Mouse (Mus musculus) layer of hippocampus, adult 9-10 months (tissue): Measurements from ENCODE around the gene Sh3rf1.

Experiments used
- DNase-seq: peaks from one replicate; pipeline ENCODE4 v3.0.0; 2022; ENCODE audit warnings: low spot score

Gene Sh3rf1

GRCm38 (mm10) chr8:61286795-61287385 is 63.2 kb downstream of the Sh3rf1 start:
- no peak for DNase-seq

GRCm38 (mm10) chr8:61288006-61288566 is 64.4 kb downstream of the Sh3rf1 start:
- no peak for DNase-seq

GRCm38 (mm10) chr8:61288676-61289075 is 65.0 kb downstream of the Sh3rf1 start:
- DNase-seq = no peak

- no peak for DNase-seq
Measured at GRCm38 (mm10) chr8:61295040-61295439, 71.4 kb downstream of the Sh3rf1 start.

- no peak for DNase-seq
Measured at GRCm38 (mm10) chr8:61295441-61295840, 71.8 kb downstream of the Sh3rf1 start.

GRCm38 (mm10) chr8:61298828-61299227 is 75.2 kb downstream of the Sh3rf1 start:
- no peak for DNase-seq

GRCm38 (mm10) chr8:61301298-61302028 is 77.8 kb downstream of the Sh3rf1 start:
- no peak for DNase-seq

- DNase-seq = no peak
Measured at GRCm38 (mm10) chr8:61302029-61302368, 78.3 kb downstream of the Sh3rf1 start.

GRCm38 (mm10) chr8:61305451-61306070 is 81.9 kb downstream of the Sh3rf1 start:
- no peak for DNase-seq

GRCm38 (mm10) chr8:61306501-61307112 is 82.9 kb downstream of the Sh3rf1 start:
- DNase-seq = no peak

- no peak for DNase-seq
Measured at GRCm38 (mm10) chr8:61308896-61309295, 85.2 kb downstream of the Sh3rf1 start.

- no peak for DNase-seq
Measured at GRCm38 (mm10) chr8:61309530-61310402, 86.1 kb downstream of the Sh3rf1 start.

- no peak for DNase-seq
Measured at GRCm38 (mm10) chr8:61310403-61310871, 86.8 kb downstream of the Sh3rf1 start.

- DNase-seq = no peak
Measured at GRCm38 (mm10) chr8:61313016-61313415, 89.3 kb downstream of the Sh3rf1 start.

- no peak for DNase-seq
Measured at GRCm38 (mm10) chr8:61316012-61316767, 92.5 kb downstream of the Sh3rf1 start.

- no peak for DNase-seq
Measured at GRCm38 (mm10) chr8:61316813-61317534, 93.3 kb downstream of the Sh3rf1 start.

- DNase-seq = no peak
Measured at GRCm38 (mm10) chr8:61317535-61318136, 94.0 kb downstream of the Sh3rf1 start.

- DNase-seq = no peak
Measured at GRCm38 (mm10) chr8:61321216-61321615, 97.5 kb downstream of the Sh3rf1 start.

GRCm38 (mm10) chr8:61321780-61322179 is 98.1 kb downstream of the Sh3rf1 start:
- no peak for DNase-seq

- no peak for DNase-seq
Measured at GRCm38 (mm10) chr8:61322462-61322861, 98.8 kb downstream of the Sh3rf1 start.
